Mouse (Mus musculus) lung, postnatal 0 days (tissue): Measurements from ENCODE around the gene Cables2.

Experiments used
- CTCF ChIP-seq: IDR thresholded peaks from 2 replicates; pipeline ENCODE4 v1.5.1; 2016; ENCODE audit warnings: antibody characterized with exemption, mild to moderate bottlenecking
- EP300 ChIP-seq: IDR thresholded peaks from 2 replicates; pipeline ENCODE4 v1.6.1; 2016; ENCODE audit warnings: antibody characterized with exemption, mild to moderate bottlenecking, control low read depth

GRCm38 (mm10) chr2:180262441-180262840 lies 10.9 kb downstream of the Cables2 start:
- peak; percentile 79 for TF ChIP-seq EP300
- no peak for TF ChIP-seq CTCF
